Mouse (Mus musculus) adrenal gland, postnatal 36 days (tissue): ENCODE measurements around the gene Fnbp1l. TPM values are rescaled to one million over a fixed set of nuclear protein-coding genes. Genes with fewer than 3 reads are reported as not detected.

Source experiments
- DNase-seq, 2 experiments: peaks; one replicate each; pipeline ENCODE4 v3.0.0; 2021; ENCODE audit warnings: mixed read lengths in 1 of 2
- total RNA-seq, 2 experiments: library from RNA; stranded (reverse); gene quantifications; 2 replicates each; pipeline ENCODE4 v1.2.3; 2021

Gene Fnbp1l
- total RNA-seq, 2 experiments from 2014 or later = 16.8 to 21.5 TPM

GRCm38 (mm10) chr3:122528477-122528876 is 91.0 kb downstream of the Fnbp1l start:
- DNase-seq = no peak

- no peak for DNase-seq
Observed at GRCm38 (mm10) chr3:122521294-122521693, 98.2 kb downstream of the Fnbp1l start.

- DNase-seq = no peak
Observed at GRCm38 (mm10) chr3:122520875-122521274, 98.6 kb downstream of the Fnbp1l start.

- DNase-seq = no peak
Observed at GRCm38 (mm10) chr3:122520365-122520764, 99.2 kb downstream of the Fnbp1l start.

GRCm38 (mm10) chr3:122519082-122519481 is 100.4 kb downstream of the Fnbp1l start:
- DNase-seq = no peak

GRCm38 (mm10) chr3:122518231-122518736 is 101.2 kb downstream of the Fnbp1l start:
- no peak for DNase-seq

- no peak for DNase-seq
Observed at GRCm38 (mm10) chr3:122517726-122518125, 101.8 kb downstream of the Fnbp1l start.

- DNase-seq = no peak
Observed at GRCm38 (mm10) chr3:122516327-122516695, 103.2 kb downstream of the Fnbp1l start.

- DNase-seq = no peak
Observed at GRCm38 (mm10) chr3:122515568-122516326, 103.8 kb downstream of the Fnbp1l start.

- no peak for DNase-seq
Observed at GRCm38 (mm10) chr3:122512725-122513375, 106.7 kb downstream of the Fnbp1l start.

- DNase-seq = peak in 1 of 2 experiments; percentile 44
Observed at GRCm38 (mm10) chr3:122511721-122512619, 107.5 kb downstream of the Fnbp1l start.

GRCm38 (mm10) chr3:122510932-122511331 is 108.6 kb downstream of the Fnbp1l start:
- no peak for DNase-seq

GRCm38 (mm10) chr3:122510240-122510750 is 109.2 kb downstream of the Fnbp1l start:
- DNase-seq = no peak

GRCm38 (mm10) chr3:122509534-122510239 is 109.8 kb downstream of the Fnbp1l start:
- DNase-seq = peak; percentile 88 to 90

GRCm38 (mm10) chr3:122509084-122509483 is 110.4 kb downstream of the Fnbp1l start:
- DNase-seq = peak; percentile 70 to 78

- DNase-seq = no peak
Observed at GRCm38 (mm10) chr3:122507826-122508225, 111.7 kb downstream of the Fnbp1l start.

- no peak for DNase-seq
Observed at GRCm38 (mm10) chr3:122506343-122506916, 113.1 kb downstream of the Fnbp1l start.

- DNase-seq = no peak
Observed at GRCm38 (mm10) chr3:122500929-122501328, 118.6 kb downstream of the Fnbp1l start.

- DNase-seq = no peak
Observed at GRCm38 (mm10) chr3:122499647-122500046, 119.9 kb downstream of the Fnbp1l start.

- DNase-seq = no peak
Observed at GRCm38 (mm10) chr3:122498528-122498927, 121.0 kb downstream of the Fnbp1l start.

- DNase-seq = peak; percentile 83 to 88
Observed at GRCm38 (mm10) chr3:122497871-122498270, 121.6 kb downstream of the Fnbp1l start.
